Mouse (Mus musculus) stomach, embryonic 14.5 days (tissue): ENCODE data around the gene Prkce. TPM values are rescaled to one million over a fixed set of nuclear protein-coding genes. Genes with fewer than 3 reads are reported as not detected.

Source experiments
- ATAC-seq: fragments of 200-750 bp; cut with Nextera tagmentation; 2 replicates; pipeline ENCODE4 v1.8.0; 2017; ENCODE audit warnings: low read depth, moderate TSS enrichment; ENCODE audit not compliant: insufficient number of reproducible peaks, insufficient read depth, low FRiP score
- H3K27ac ChIP-seq: fragments of 300-500 bp; sonication (generic); 2 replicates; pipeline ENCODE4 v1.5.1; 2014; ENCODE audit warnings: mild to moderate bottlenecking, low read length, moderate library complexity, mixed read lengths
- H3K27me3 ChIP-seq: fragments of 300-500 bp; sonication (generic); 2 replicates; pipeline ENCODE4 v1.6.1; 2014; ENCODE audit warnings: low read length, control low read depth, mixed read lengths; ENCODE audit not compliant: control insufficient read depth, insufficient read depth
- H3K36me3 ChIP-seq: fragments of 300-500 bp; sonication (generic); 2 replicates; pipeline ENCODE4 v1.6.1; 2014; ENCODE audit warnings: mild to moderate bottlenecking, control low read depth, low read length, moderate library complexity, mixed read lengths; ENCODE audit not compliant: control insufficient read depth, insufficient read depth
- H3K4me1 ChIP-seq: fragments of 300-500 bp; sonication (generic); 2 replicates; pipeline ENCODE4 v1.6.1; 2014; ENCODE audit warnings: low read length, control low read depth, mixed read lengths; ENCODE audit not compliant: control insufficient read depth, insufficient read depth
- H3K4me2 ChIP-seq: fragments of 300-500 bp; sonication (generic); replicated peaks from 2 replicates; pipeline ENCODE4 v1.6.1; 2014; ENCODE audit warnings: low read depth, low read length, control low read depth
- H3K4me3 ChIP-seq: fragments of 300-500 bp; sonication (generic); 2 replicates; pipeline ENCODE4 v1.5.1; 2014; ENCODE audit warnings: low read depth, low read length, control low read depth
- H3K9ac ChIP-seq: fragments of 300-500 bp; sonication (generic); replicated peaks from 2 replicates; pipeline ENCODE4 v1.6.1; 2014; ENCODE audit warnings: low read depth, mild to moderate bottlenecking, control low read depth, low read length, moderate library complexity, mixed read lengths
- H3K9me3 ChIP-seq: fragments of 300-500 bp; sonication (generic); 2 replicates; pipeline ENCODE4 v1.6.1; 2016; ENCODE audit warnings: low read depth, low read length, control low read depth; ENCODE audit not compliant: control insufficient read depth
- WGBS: fragments of 180-500 bp; shearing (Covaris S2); extraction: QIAGEN DNeasy Blood & Tissue Kit; methylation state at CpG from one replicate; pipeline ENCODE4 v1.1.7; 2014; 5-methylcytosine and 5-hydroxymethylcytosine counted together
- polyA plus RNA-seq: library from polyadenylated mRNA; unstranded; fragments of >200 nt; fragmentation: Nextera tagmentation; extraction: Ambion mirVana; gene quantifications from 2 replicates; pipeline ENCODE4 v1.2.1, GENCODE M21; 2014

Gene Prkce
- polyA plus RNA-seq, 1 experiment from 2014 or later, result 7.3 TPM

- no peak overlapping the region for H3K27ac ChIP-seq
- no peaks in the 10 kb centered on the region for H3K27me3 ChIP-seq
- no peaks in the 10 kb centered on the region for H3K9me3 ChIP-seq
- no peak overlapping the region for H3K9ac ChIP-seq
- H3K4me3 ChIP-seq, result no peak overlapping the region
- H3K4me2 ChIP-seq, result no peak overlapping the region
- H3K4me1 ChIP-seq, result no peaks in the 10 kb centered on the region
- WGBS, result 59% methylated on average over 4 of the region's 4 CpGs
- no peak for ATAC-seq
- no peaks in the 10 kb centered on the region for H3K36me3 ChIP-seq
Observed at GRCm38 (mm10) chr17:86676909-86677308, 509.3 kb downstream of the Prkce start.

- Histone ChIP-seq H3K27ac (no peak overlapping the region), H3K9ac (no peak overlapping the region), H3K4me1 (no peaks in the 10 kb centered on the region), H3K36me3 (no peaks in the 10 kb centered on the region), H3K9me3 (no peaks in the 10 kb centered on the region), H3K27me3 (no peaks in the 10 kb centered on the region), H3K4me2 (no peak overlapping the region), H3K4me3 (no peak overlapping the region)
- no peak for ATAC-seq
- WGBS, result 89% methylated on average over 4 of the region's 4 CpGs
Observed at GRCm38 (mm10) chr17:86685263-86685662, 517.7 kb downstream of the Prkce start.

GRCm38 (mm10) chr17:86687021-86687420 lies 519.4 kb downstream of the Prkce start:
- WGBS, result 74% methylated on average over 3 of the region's 3 CpGs
- no peak for ATAC-seq

GRCm38 (mm10) chr17:86690871-86691390 lies 523.3 kb downstream of the Prkce start:
- 94% methylated on average over 2 of the region's 2 CpGs for WGBS
- Histone ChIP-seq H3K4me1 (no peaks in the 10 kb centered on the region), H3K9me3 (no peaks in the 10 kb centered on the region), H3K27me3 (no peaks in the 10 kb centered on the region), H3K36me3 (no peaks in the 10 kb centered on the region), H3K4me2 (no peak overlapping the region), H3K9ac (no peak overlapping the region), H3K27ac (no peak overlapping the region), H3K4me3 (no peak overlapping the region)
- ATAC-seq, result no peak

More at GRCm38 (mm10) chr17:86687021-86687420, 519.4 kb downstream of the Prkce start:
- no peaks in the 10 kb centered on the region for H3K4me1 ChIP-seq
- no peak overlapping the region for H3K27ac ChIP-seq
- no peaks in the 10 kb centered on the region for H3K27me3 ChIP-seq
- H3K36me3 ChIP-seq, result no peaks in the 10 kb centered on the region
- no peaks in the 10 kb centered on the region for H3K9me3 ChIP-seq
- no peak overlapping the region for H3K9ac ChIP-seq
- H3K4me3 ChIP-seq, result no peak overlapping the region
- H3K4me2 ChIP-seq, result no peak overlapping the region

- no peaks in the 10 kb centered on the region for H3K27me3 ChIP-seq
- H3K36me3 ChIP-seq, result no peaks in the 10 kb centered on the region
- no peak overlapping the region for H3K9ac ChIP-seq
- no peak overlapping the region for H3K4me2 ChIP-seq
- H3K4me3 ChIP-seq, result no peak overlapping the region
- H3K27ac ChIP-seq, result no peak overlapping the region
- H3K4me1 ChIP-seq, result no peaks in the 10 kb centered on the region
- ATAC-seq, result no peak
- WGBS, result 85% methylated on average over 2 of the region's 2 CpGs
- no peaks in the 10 kb centered on the region for H3K9me3 ChIP-seq
Observed at GRCm38 (mm10) chr17:86697751-86698150, 530.2 kb downstream of the Prkce start.

GRCm38 (mm10) chr17:86703336-86703735 lies 535.8 kb downstream of the Prkce start:
- Histone ChIP-seq H3K4me2 (no peak overlapping the region), H3K27ac (no peak overlapping the region), H3K9me3 (no peaks in the 10 kb centered on the region), H3K36me3 (no peaks in the 10 kb centered on the region), H3K4me1 (no peaks in the 10 kb centered on the region), H3K4me3 (no peak overlapping the region), H3K27me3 (no peaks in the 10 kb centered on the region), H3K9ac (no peak overlapping the region)
- ATAC-seq, result no peak
- WGBS, result 70% methylated on average over 4 of the region's 4 CpGs

- Histone ChIP-seq H3K4me1 (no peaks in the 10 kb centered on the region), H3K4me2 (no peak overlapping the region), H3K9me3 (no peaks in the 10 kb centered on the region), H3K27me3 (no peaks in the 10 kb centered on the region), H3K27ac (no peak overlapping the region), H3K36me3 (no peaks in the 10 kb centered on the region), H3K9ac (no peak overlapping the region), H3K4me3 (no peak overlapping the region)
- WGBS, result 83% methylated on average over 3 of the region's 3 CpGs
- ATAC-seq, result no peak
Observed at GRCm38 (mm10) chr17:86705236-86705635, 537.7 kb downstream of the Prkce start.

- no peaks in the 10 kb centered on the region for H3K9me3 ChIP-seq
- 76% methylated on average over 1 of the region's 1 CpGs for WGBS
- no peak overlapping the region for H3K9ac ChIP-seq
- H3K36me3 ChIP-seq, result no peaks in the 10 kb centered on the region
- no peak overlapping the region for H3K27ac ChIP-seq
- no peak for ATAC-seq
- H3K4me2 ChIP-seq, result no peak overlapping the region
- H3K4me1 ChIP-seq, result no peaks in the 10 kb centered on the region
- H3K27me3 ChIP-seq, result no peaks in the 10 kb centered on the region
- no peak overlapping the region for H3K4me3 ChIP-seq
Observed at GRCm38 (mm10) chr17:86706467-86706866, 538.9 kb downstream of the Prkce start.
